Mouse (Mus musculus): ENCODE measurements around the gene Cmip.

- TF ChIP-seq POLR2A (IDR thresholded peaks at IDR 0.05; ENCODE audit: borderline replicate concordance, extremely low read depth, low read depth, low read length) (no peak), CTCF (IDR thresholded peaks at IDR 0.05; ENCODE audit: insufficient read depth, low read length) (no peak)
These were observed 4.1 kb downstream of the Cmip start for GRCm38 (mm10) chr8:117260930-117261475.
